Mouse (Mus musculus) lung, adult 2 months (tissue): ENCODE results near the gene Aifm1.

Experiments
- CTCF ChIP-seq: fragments of 200-500 bp; IDR thresholded peaks from 2 replicates; pipeline ENCODE4 v1.5.1; 2011; ENCODE audit warnings: mild to moderate bottlenecking, low read length, control low read depth; ENCODE audit not compliant: insufficient read depth
- POLR2A ChIP-seq: fragments of 200-500 bp; IDR thresholded peaks from 2 replicates; pipeline ENCODE4 v1.6.1; 2011; ENCODE audit warnings: low read depth, mild to moderate bottlenecking, control low read depth, low read length, borderline replicate concordance; ENCODE audit errors: extremely low read depth

- no peak for TF ChIP-seq CTCF
- peak; percentile 64; the same call in 1 of the 2 replicates for TF ChIP-seq POLR2A
These were observed at the start of gene Aifm1 for GRCm38 (mm10) chrX:48513166-48513807.
